Mouse (Mus musculus) thymus, postnatal 14 days (tissue): ENCODE measurements around the gene Ahrr.

ENCODE experiments used
- DNase-seq: peaks from one replicate; pipeline ENCODE4 v3.0.0; 2021

The Ahrr gene

DNA sequence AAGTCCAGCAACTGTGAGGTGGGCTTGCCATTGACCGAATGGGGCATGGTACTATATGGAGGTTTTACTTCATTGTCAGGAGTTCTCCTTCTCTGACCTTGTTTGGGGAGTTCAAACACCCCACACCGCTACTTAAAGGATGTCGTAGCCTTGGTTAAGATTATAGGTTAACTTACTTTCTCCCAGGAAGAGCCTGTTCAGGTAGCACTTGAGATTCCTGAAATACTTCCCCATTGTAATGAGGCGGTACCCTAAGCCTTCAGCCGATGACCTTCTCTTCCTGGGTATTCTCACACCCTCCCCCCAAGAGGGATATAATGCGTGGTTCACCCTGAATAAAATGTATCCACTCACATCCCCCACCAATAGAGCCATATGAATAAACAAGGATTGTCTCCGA is 54.6 kb downstream of the Ahrr start:
- no peak for DNase-seq

DNA sequence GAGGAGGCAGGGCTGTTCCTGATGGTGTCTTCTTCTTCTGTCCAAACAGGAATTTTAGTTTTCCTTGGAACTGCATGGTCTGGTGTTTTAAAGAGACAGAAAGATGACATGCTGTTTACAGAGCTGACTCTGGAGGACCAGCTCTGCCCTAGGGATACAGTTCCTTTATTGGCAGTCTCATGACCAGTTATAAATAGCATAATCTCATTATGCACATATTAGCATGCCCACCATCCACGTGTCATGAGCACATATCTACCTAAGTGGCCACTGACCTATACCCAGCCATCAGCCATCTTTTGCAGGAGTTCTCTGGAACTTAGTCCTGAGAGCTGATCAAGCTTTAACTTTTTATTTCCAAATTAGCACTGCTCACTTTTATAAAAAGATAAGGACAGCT is 71.5 kb downstream of the Ahrr start:
- DNase-seq, result no peak

DNA sequence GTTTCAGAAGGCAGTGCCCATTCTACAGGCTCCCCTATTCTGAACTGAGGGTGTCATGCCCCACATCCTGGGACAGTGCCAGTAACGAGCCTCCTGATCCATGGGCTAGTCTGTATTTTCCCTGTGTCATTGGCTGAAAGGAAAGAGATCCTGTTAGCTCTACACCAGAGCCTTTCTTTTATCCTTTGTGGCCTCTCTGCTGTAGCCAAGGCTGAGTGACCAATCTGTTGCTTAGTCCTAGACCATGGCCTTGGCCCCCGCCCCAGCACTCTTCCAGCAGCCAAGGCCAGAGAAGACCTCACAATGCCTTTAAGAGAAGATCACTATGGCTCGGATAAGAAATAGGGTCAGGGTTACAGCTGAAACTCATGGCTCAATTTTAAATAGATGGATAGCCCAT is 73.7 kb downstream of the Ahrr start:
- no peak for DNase-seq

DNA sequence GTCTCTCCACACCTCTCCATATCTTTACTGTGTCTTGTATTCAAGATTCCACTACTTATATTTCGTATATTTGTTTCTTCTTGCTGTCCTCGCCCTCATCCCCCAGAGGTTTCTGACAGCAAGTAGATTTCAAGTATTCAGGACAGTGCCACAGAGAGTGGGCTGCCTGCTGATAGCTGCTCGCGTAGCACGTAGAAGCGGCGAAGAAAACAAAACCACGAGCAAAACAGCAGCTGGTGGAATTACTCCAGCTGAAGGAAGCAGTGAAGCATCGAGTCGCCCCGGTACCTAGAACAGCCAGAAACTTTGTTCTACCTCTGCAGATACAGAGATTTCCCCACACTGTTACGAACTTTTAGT is 83.2 kb downstream of the Ahrr start:
- peak; percentile 41 for DNase-seq

DNA sequence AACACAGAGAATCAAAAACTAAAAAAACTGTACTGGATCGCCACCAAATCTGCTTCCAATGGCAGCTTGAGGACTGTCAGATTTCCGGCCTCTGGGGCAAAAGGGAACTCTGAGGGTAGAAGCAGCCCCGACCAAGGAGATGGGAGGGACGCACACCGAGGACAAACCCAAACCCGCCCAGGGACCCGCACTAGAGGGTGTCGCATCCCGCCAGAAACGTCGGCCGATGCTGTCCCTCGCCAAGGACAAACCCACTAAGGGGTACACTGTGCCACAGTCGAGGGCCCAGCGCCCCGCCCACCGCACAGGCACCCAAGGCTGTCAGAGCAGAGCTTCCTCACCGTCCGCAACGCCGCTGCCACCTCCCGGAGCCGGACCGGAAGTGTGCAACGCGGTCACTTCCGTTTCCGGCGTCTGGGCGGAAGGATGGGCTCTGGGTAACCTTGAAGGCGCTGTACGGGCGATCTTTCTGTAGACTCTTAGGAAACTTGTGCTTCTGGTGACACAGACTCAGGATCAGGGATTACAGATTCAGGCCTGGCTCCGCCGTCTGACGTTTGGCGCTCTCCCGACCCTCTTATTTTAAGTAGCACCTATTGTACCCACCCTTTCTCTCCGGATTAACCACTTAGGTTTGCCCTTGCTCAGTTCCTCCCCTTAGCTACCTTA is 83.7 kb downstream of the Ahrr start, which contains the start of gene Exoc3:
TSS of gene Exoc3 (minus strand) at position 416 of the 669 bp plus-strand sequence.
- peak; percentile 91 for DNase-seq

GRCm38 (mm10) chr13:74196451-74196850 is 95.7 kb downstream of the Ahrr start:
- DNase-seq, result no peak

DNA sequence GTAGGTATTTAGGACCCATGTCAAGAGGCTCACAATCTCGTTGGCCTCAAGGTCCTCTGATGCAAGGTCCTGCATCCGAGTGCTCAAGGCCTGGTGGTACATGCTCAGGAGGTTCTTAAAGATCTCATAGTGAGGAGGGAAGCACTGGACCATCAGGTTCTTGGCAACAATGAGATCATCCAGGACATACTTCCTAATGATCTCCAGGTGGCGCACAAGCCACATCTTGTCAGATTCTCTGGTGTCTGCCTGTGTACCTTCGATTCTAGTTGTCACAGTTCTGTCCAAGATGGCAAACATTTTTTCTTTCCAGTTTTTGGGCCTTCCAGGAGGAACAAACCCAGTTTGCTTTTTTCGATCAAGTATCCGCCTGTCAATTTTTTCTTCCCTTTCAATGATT is 99.5 kb downstream of the Ahrr start:
- no peak for DNase-seq

- no peak for DNase-seq
These were observed 109.0 kb downstream of the Ahrr start for GRCm38 (mm10) chr13:74183011-74183695.

- no peak for DNase-seq
These were observed 120.1 kb downstream of the Ahrr start for GRCm38 (mm10) chr13:74172036-74172435.

DNA sequence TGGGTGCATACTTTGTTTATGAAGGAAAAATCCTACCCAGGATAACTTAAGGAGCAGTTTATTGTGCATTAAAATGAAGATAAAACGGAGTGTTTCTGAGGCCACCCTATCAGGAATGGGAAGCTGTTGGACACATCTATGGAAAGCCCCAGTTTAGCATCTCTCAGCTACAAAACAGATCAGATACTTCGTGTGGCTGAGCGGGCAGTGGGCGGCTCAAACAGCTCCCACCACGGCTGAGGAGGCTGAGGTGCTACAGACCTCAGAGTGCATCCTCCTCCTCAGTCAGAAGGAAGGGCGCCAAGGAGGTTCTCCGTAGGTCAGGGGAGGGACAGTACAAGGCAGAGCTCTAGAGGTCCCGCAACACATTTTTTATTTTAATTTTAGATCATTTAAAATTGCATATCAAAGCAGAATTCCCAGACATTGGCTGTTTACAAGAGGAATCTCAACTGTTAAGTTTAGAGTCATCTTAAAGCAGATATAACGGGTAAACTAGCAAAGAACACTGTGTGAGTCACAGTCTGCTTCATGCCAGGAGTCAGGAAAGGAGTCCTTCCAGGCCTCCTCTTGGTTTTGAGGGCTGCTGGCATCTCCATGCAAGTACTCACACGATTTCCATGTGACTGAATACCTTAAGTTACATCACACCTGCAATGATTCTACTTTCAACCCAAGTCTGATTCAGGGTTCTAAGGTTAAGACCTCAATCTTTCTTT is 122.5 kb downstream of the Ahrr start:
- no peak for DNase-seq

DNA sequence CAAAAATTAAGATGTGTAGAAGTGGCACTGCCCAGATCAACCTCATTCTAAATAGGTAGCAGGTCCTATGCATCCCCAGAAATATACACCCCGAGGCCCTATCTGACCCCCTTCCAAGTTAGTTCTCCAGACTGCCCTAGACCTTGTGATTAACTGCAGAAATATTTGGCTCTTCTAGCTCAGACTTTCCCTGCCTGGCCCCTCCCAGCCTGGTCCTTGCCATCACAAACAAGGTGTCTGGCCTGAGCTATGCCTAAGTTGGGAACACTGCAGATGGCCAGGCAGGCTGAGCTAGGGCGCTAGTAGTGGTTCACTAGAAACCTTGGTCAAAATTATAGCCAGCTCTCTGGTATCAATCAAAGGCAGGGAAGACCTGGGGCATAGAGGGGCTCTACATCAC is 124.6 kb downstream of the Ahrr start:
- no peak for DNase-seq

DNA sequence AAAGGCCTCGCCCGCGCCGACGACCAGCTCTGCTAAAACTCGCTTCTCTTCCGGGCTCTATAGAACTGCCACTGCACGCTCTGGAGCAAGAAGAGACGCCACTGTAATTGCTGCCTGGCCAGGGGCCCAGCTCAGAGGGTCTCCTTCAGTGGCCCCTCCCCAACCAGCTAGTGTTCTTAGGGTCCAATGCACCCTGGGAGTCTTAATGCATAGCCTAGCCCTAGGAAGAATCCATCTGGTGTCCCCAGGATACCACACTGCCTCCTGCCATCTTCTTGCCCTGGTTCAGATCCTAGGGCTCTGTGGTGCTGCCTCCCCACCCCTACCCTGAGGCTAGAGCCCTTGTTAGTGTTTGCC is 125.1 kb downstream of the Ahrr start:
- DNase-seq, result no peak

GRCm38 (mm10) chr13:74166348-74167056 is 125.6 kb downstream of the Ahrr start:
- peak; percentile 77 for DNase-seq
